Mouse (Mus musculus) intestine, embryonic 16.5 days (tissue): ENCODE measurements around the gene Slc20a1. TPM values are rescaled to one million over a fixed set of nuclear protein-coding genes. Genes with fewer than 3 reads are reported as not detected.

Experiments
- ATAC-seq: fragments of 200-750 bp; cut with Nextera tagmentation; 2 replicates; pipeline ENCODE4 v1.8.0; 2017; ENCODE audit warnings: moderate TSS enrichment, moderate library complexity
- H3K27ac ChIP-seq: fragments of 300-500 bp; sonication (generic); 2 replicates; pipeline ENCODE4 v1.5.1; 2014; ENCODE audit warnings: mild to moderate bottlenecking, low read length
- H3K27me3 ChIP-seq: fragments of 300-500 bp; sonication (generic); replicated peaks from 2 replicates; pipeline ENCODE4 v1.6.1; 2014; ENCODE audit warnings: low read length, control low read depth, mixed read lengths; ENCODE audit not compliant: control insufficient read depth, insufficient read depth
- H3K36me3 ChIP-seq: fragments of 300-500 bp; sonication (generic); 2 replicates; pipeline ENCODE4 v1.6.1; 2014; ENCODE audit warnings: low read length, control low read depth; ENCODE audit not compliant: control insufficient read depth, insufficient read depth
- H3K4me1 ChIP-seq: fragments of 300-500 bp; sonication (generic); 2 replicates; pipeline ENCODE4 v1.6.1; 2014; ENCODE audit warnings: low read length, control low read depth, mixed read lengths; ENCODE audit not compliant: control insufficient read depth, insufficient read depth
- H3K4me2 ChIP-seq: fragments of 300-500 bp; sonication (generic); 2 replicates; pipeline ENCODE4 v1.6.1; 2014; ENCODE audit warnings: low read depth, low read length, control low read depth
- H3K4me3 ChIP-seq: fragments of 300-500 bp; sonication (generic); 2 replicates; pipeline ENCODE4 v1.5.1; 2014; ENCODE audit warnings: mild to moderate bottlenecking, low read length
- H3K9ac ChIP-seq: fragments of 300-500 bp; sonication (generic); 2 replicates; pipeline ENCODE4 v1.6.1; 2014; ENCODE audit warnings: low read depth, low read length
- H3K9me3 ChIP-seq: fragments of 300-500 bp; sonication (generic); 2 replicates; pipeline ENCODE4 v1.6.1; 2016; ENCODE audit warnings: low read length, control low read depth; ENCODE audit not compliant: control insufficient read depth
- WGBS: fragments of 180-500 bp; shearing (Covaris S2); extraction: QIAGEN DNeasy Blood & Tissue Kit; methylation state at CpG from one replicate; pipeline ENCODE4 v1.1.7; 2014; 5-methylcytosine and 5-hydroxymethylcytosine counted together
- polyA plus RNA-seq: library from polyadenylated mRNA; unstranded; fragments of >200 nt; fragmentation: Nextera tagmentation; extraction: Ambion mirVana; gene quantifications from 2 replicates; pipeline ENCODE4 v1.2.1, GENCODE M21; 2015

Gene Slc20a1
- polyA plus RNA-seq, 1 experiment from 2014 or later = 30.4 TPM

DNA sequence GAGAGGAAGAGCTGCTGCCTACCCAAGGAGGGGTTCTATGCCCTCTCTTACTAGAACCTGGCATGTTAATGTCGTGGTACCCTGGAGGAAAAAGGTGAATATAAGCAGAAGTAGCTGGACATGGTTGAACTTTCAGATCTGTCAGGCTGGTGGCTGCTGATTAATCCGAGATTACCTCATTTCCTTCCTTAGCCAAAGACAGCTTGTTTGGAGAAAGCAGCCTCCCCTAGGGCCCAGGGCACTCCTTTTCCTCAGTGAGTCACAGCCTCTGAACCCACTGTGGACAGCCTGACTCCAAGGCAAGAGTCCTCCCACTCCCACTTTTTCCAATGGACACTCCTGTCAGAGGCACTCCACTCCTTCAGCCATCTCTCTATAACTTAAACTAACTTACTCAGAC is 22.9 kb upstream of the Slc20a1 start:
- ATAC-seq = no peak
- Histone ChIP-seq H3K27ac (no peak overlapping the region), H3K9me3 (no peaks in the 10 kb centered on the region), H3K27me3 (no peaks in the 10 kb centered on the region), H3K9ac (no peak overlapping the region), H3K4me2 (no peak overlapping the region), H3K4me1 (no peaks in the 10 kb centered on the region), H3K36me3 (no peaks in the 10 kb centered on the region), H3K4me3 (no peak overlapping the region)
- 47% methylated on average over 2 of the region's 2 CpGs for WGBS

DNA sequence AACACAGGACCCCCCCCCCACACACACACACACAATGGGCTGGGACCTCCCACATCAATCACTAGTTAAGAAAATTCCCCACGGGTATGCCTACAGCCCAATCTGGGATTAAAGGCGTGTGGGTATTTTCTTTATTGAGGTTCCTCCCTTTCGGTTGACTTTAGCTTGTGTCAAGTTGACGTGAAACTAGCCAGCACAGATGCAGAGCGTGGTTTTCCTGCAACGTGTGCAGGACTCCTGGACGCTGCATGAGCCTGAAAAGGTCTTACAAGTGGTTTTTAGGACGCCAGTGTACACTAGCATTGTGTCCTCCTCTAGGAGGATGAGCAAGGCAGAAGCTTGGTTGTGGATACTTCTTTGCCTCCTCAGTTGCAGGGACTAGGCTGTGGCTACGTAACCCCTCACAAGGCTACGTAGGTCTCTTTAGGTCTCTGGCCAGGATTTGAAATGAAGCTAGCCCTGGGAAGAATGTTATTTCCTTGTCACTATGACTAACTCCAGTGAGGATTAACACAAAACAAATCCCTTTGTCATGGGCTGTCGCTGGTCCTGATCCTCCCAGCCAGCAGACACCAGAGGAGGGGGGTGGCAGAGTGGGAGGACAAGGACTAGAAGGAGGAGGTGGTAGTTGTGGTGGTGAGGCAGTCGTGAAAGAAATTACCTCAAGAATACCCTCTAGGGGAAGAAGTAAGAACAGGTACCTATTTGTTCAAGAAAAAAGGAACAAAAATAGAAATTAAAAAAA is 21.7 kb upstream of the Slc20a1 start:
- Histone ChIP-seq H3K36me3 (no peaks in the 10 kb centered on the region), H3K27me3 (no peaks in the 10 kb centered on the region), H3K4me3 (no peak overlapping the region), H3K4me2 (no peak overlapping the region), H3K27ac (no peak overlapping the region), H3K9me3 (no peaks in the 10 kb centered on the region), H3K9ac (no peak overlapping the region), H3K4me1 (no peaks in the 10 kb centered on the region)
- no peak for ATAC-seq
- 70% methylated on average over 12 of the region's 12 CpGs for WGBS

DNA sequence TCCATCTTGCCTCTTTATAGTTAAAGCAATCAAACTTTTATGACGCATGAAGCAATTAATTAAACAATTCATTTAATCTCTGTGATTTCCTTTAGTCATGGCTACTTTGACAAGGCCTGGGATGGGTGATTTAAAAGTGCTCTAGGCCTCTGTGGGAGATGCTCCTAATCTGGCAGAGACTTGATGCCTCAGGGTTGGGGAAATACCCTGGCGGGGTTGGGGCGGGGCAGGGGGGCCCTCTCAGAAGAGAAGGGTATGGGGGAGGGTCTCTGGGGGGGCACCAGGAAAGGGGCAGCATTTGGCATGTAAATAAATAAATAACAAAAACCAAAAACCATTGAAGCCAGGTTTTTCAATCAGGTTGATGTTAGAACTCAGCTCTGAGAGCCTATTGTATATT is 20.9 kb upstream of the Slc20a1 start:
- Histone ChIP-seq H3K4me1 (no peaks in the 10 kb centered on the region), H3K9ac (no peak overlapping the region), H3K9me3 (no peaks in the 10 kb centered on the region), H3K4me2 (no peak overlapping the region), H3K27ac (no peak overlapping the region), H3K27me3 (no peaks in the 10 kb centered on the region), H3K36me3 (no peaks in the 10 kb centered on the region), H3K4me3 (no peak overlapping the region)
- 59% methylated on average over 3 of the region's 3 CpGs for WGBS
- no peak for ATAC-seq

DNA sequence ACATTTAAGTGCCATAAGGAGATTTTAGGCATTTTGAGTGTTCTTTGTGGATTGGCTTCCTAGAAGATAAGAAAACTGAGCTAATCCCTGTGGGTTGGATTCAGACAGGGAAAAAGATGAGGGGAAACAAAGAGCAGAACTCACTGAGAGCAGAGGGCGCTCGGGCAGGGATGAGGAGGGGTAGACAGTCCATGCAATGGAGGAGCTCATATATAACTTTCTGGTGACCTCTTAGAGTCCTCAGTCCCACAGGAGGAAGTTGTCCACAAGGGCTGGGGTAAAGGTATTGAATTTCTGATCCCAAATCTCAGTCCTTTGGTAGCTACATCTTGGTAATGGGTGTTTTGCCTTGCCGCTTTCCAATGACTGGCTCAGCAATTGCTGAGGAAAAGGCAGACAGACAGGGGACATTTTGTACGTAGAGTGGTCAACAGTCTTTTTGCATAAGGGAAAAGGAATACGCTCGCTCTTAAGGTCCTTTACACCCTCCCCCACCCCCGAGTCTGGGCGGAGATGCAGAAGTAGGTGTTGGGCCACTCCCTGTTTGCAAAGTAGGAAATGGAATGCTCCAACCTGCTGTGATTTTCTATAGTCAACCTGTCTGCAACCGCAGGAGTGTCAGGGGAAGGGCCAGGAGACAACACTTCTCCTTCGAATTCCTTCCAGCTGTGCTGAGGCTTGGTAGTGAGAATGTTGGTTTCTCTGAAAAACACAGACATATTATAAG is 20.2 kb upstream of the Slc20a1 start:
- H3K4me1 ChIP-seq = no peaks in the 10 kb centered on the region
- WGBS = 33% methylated on average over 10 of the region's 10 CpGs
- peak; percentile 67 for ATAC-seq

DNA sequence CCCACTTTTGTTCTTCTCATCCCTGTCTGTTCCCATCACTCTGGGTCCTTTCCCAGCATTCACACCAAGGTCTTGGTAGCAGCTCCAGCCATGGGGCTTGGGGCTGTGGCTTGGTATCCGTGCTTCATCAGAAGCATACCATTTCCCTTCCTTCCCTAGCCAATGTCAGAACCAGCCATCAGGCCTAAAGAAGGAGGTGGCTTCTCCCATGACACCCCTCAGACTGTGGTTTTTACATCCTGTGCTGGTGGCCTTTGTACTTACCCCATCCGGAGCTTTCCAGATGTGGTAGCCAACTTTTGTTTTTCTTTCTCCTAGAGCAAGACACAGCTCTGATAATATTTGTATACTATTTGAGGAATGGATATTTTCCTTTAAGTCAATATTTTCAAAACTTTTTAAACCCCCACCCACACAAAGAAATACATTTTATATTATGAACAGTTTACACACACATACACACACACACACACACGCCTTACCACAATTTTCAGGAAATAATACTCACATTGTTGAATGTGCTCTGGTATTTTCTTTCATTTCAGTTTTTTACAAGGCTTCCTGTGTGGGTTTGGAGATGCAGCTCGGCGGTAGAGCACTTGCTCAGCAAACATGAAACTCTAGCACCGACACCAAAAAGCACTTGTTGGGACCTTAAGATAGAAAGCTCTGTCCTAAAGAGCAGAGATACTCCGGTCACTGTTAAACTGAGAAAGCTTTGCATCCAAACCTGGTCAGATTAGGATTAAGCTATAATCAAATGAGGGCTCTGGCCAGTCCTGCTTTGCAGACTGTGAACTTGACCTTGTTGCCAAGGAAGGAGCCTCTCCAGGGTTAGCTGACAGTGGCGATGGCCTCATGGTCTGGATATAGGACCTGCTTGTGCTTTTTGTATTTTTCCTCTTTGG is 18.4 kb upstream of the Slc20a1 start:
- H3K9ac ChIP-seq = no peak overlapping the region
- H3K27ac ChIP-seq = no peak overlapping the region
- ATAC-seq = no peak

More for the DNA sequence above, 20.2 kb upstream of the Slc20a1 start:
- no peak overlapping the region for H3K27ac ChIP-seq
- no peaks in the 10 kb centered on the region for H3K36me3 ChIP-seq
- H3K4me3 ChIP-seq = 0 out of 2 replicates have a peak overlapping the region, but pooled peaks have one; percentile 24
- no peak overlapping the region for H3K9ac ChIP-seq
- H3K27me3 ChIP-seq = no peaks in the 10 kb centered on the region
- no peaks in the 10 kb centered on the region for H3K9me3 ChIP-seq
- H3K4me2 ChIP-seq = peak overlapping the region; percentile 37

DNA sequence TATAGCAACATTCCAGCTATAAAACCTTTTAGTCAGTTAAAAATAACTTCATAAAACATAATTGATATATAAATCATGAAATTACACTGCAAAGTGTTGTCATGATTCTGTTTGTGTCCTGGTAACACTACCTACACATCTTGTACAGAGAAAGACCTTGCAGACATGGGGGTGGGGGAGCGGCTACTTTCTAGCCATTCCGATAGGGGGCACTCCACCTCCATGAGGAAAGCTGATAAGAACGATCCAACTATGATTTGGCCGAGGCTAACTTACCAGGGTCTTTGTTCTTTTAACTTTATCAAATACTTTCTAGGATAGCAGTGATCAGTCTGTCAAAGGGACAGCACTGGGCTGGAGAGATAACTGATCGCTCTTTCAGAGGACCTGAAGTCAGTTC is 17.1 kb upstream of the Slc20a1 start:
- H3K9me3 ChIP-seq = no peaks in the 10 kb centered on the region
- ATAC-seq = no peak
- no peak overlapping the region for H3K27ac ChIP-seq
- H3K9ac ChIP-seq = no peak overlapping the region
- H3K27me3 ChIP-seq = no peaks in the 10 kb centered on the region
- H3K4me1 ChIP-seq = no peaks in the 10 kb centered on the region
- no peak overlapping the region for H3K4me3 ChIP-seq
- no peaks in the 10 kb centered on the region for H3K36me3 ChIP-seq
- H3K4me2 ChIP-seq = no peak overlapping the region
- WGBS = 81% methylated on average over 5 of the region's 5 CpGs

More for the DNA sequence above, 18.4 kb upstream of the Slc20a1 start:
- Histone ChIP-seq H3K27me3 (no peaks in the 10 kb centered on the region), H3K36me3 (no peaks in the 10 kb centered on the region), H3K4me1 (no peaks in the 10 kb centered on the region), H3K9me3 (no peaks in the 10 kb centered on the region), H3K4me3 (no peak overlapping the region), H3K4me2 (no peak overlapping the region)
- 77% methylated on average over 8 of the region's 8 CpGs for WGBS

DNA sequence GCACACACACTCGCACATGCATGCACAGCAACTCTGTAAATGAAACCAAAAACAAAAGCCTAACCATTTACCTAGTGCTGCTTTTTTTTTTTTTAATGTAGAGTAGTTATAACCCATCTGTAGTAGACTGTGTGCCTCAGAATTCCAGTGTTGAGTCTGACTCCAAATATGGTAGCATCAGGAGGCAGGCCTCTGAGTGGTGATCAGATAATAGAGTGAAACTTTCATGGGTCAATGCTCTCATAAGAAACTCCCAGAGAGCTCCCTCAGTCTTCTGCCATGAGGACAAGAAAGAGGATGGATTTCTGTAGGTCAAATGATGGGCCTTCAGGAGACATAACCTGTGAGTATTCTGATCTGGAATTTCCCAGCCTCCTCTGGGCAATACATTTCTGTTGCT is 16.2 kb upstream of the Slc20a1 start:
- no peak overlapping the region for H3K4me2 ChIP-seq
- WGBS = 96% methylated on average over 1 of the region's 1 CpGs
- ATAC-seq = no peak

DNA sequence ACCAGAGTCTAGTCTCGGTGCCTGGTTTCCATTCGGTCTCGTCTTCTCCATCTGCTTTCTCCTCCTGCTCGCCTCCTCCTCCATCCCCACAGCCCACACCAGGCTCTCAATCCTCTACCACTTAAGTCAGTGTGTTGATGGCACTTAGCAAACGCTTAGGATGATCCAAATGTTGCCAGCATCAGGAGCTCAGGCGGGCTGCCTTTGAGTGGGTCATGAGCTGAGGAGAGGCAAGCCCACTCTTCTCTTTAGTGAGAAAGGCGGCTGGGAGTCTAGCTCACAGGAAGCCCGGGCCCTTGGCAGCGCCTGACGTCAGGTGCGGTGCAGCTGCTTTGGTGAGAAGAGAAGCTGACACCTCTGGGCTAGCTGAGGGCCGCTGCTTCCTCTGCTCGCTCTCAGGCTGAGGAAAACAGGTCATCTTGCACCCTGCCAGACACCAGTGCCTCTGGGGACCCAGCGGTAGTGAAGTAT is 15.0 kb upstream of the Slc20a1 start:
- no peak overlapping the region for H3K4me2 ChIP-seq
- H3K4me1 ChIP-seq = no peaks in the 10 kb centered on the region
- H3K27me3 ChIP-seq = no peaks in the 10 kb centered on the region
- no peak overlapping the region for H3K4me3 ChIP-seq
- WGBS = 65% methylated on average over 14 of the region's 14 CpGs
- H3K9ac ChIP-seq = no peak overlapping the region
- H3K36me3 ChIP-seq = no peaks in the 10 kb centered on the region
- no peak overlapping the region for H3K27ac ChIP-seq
- no peaks in the 10 kb centered on the region for H3K9me3 ChIP-seq
- no peak for ATAC-seq

More for the DNA sequence above, 16.2 kb upstream of the Slc20a1 start:
- no peaks in the 10 kb centered on the region for H3K4me1 ChIP-seq
- H3K27me3 ChIP-seq = no peaks in the 10 kb centered on the region
- no peak overlapping the region for H3K9ac ChIP-seq
- no peak overlapping the region for H3K27ac ChIP-seq
- H3K4me3 ChIP-seq = no peak overlapping the region
- H3K36me3 ChIP-seq = no peaks in the 10 kb centered on the region
- no peaks in the 10 kb centered on the region for H3K9me3 ChIP-seq

DNA sequence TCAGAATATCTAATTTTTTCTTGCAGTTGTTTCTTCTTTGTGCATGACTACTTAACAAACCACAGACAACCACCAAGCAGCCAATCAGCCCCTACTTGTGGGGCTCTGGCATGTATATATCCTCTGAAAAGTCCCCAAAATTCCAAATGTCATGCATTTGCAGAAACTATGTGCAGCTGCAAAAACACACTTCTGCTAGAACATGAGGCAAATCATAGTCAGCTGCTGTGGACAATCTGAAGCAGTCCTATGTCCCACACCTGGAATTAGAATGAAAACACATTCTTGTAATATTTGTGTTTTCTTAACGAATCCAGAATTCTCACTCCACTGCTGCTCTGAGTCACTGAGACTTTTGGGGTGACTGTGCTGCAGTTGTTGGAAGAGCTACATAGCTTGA is 13.7 kb upstream of the Slc20a1 start:
- Histone ChIP-seq H3K4me3 (no peak overlapping the region), H3K36me3 (no peaks in the 10 kb centered on the region), H3K27ac (no peak overlapping the region), H3K9me3 (0 out of 2 replicates have a peak, but pooled peaks cover 3% of the 10 kb centered on the region), H3K4me1 (no peaks in the 10 kb centered on the region), H3K4me2 (no peak overlapping the region), H3K27me3 (no peaks in the 10 kb centered on the region), H3K9ac (no peak overlapping the region)
- WGBS = 86% methylated on average over 1 of the region's 1 CpGs
- ATAC-seq = no peak
